Mouse (Mus musculus) fibroblast of lung, adult 2 months (primary cell): ENCODE data around the gene Nap1l4.
"Not testable (repeated sequence)": the region's sequence is repeated elsewhere in the genome, so short reads cannot be mapped to it uniquely, and the experiment has no call there.

Experiments
- DNase-seq: peaks from one replicate; pipeline ENCODE4 v3.0.0-alpha.2; 2011; ENCODE audit warnings: low read depth

Nap1l4 gene

DNA sequence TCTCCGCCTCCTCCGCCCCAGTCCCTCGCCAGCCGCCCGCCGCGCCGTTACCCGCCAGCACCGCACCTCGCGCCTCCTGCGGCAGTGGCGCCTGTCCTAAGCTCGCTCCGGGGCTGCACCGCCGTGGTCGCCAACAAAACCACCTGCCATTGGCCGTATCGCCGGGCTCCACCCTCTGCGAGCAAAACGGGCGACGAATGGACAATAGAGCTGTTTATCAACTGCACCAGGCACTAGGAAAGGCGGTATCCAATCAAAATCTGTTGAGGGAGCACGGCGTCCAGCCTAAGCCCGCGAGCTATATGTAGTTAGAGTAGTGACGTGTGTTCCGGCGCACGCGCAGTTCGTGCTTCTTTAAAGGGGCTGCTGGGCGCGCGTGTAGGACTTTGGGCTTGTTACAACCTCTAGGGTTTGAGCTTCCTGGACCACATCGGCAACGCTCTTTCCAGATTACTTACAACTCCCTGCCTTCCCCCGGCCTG is at the start of gene Nap1l4:
Gene Nap1l4, minus strand, starts transcription at position 131 of the 482 bp plus-strand sequence.
- peak; percentile 98 for DNase-seq

- no peak for DNase-seq
Observed at GRCm38 (mm10) chr7:143594865-143595264, 46.0 kb upstream of the Nap1l4 start.

- DNase-seq, result no peak
Observed at GRCm38 (mm10) chr7:143592255-143592654, 43.3 kb upstream of the Nap1l4 start.

- no peak for DNase-seq
Observed at GRCm38 (mm10) chr7:143588006-143588405, 39.1 kb upstream of the Nap1l4 start.

- DNase-seq, result no peak
Observed at GRCm38 (mm10) chr7:143587586-143587985, 38.7 kb upstream of the Nap1l4 start.

DNA sequence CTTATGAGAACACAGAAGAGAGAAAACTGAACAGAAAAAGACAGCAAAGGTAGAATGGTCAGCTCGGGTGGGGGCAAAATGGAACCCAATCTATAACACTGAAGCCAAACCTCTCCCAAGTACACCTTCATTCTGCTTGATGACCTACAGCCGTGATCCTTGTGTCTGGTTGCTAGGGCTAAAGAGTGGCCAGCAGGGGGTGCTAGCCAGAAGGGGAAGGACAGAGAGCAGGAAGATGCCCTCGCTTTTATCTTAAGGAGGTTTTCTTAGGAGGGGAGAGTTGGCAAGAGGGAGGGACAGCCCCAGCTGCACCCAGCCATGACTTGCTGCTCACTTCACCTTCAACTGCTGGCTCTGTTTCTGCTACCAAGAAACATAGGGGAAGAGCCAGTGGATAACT is 35.0 kb upstream of the Nap1l4 start:
- peak; percentile 29 for DNase-seq

GRCm38 (mm10) chr7:143583025-143583424 is 34.1 kb upstream of the Nap1l4 start:
- no peak for DNase-seq

GRCm38 (mm10) chr7:143575751-143576150 is 26.8 kb upstream of the Nap1l4 start:
- no peak for DNase-seq

DNA sequence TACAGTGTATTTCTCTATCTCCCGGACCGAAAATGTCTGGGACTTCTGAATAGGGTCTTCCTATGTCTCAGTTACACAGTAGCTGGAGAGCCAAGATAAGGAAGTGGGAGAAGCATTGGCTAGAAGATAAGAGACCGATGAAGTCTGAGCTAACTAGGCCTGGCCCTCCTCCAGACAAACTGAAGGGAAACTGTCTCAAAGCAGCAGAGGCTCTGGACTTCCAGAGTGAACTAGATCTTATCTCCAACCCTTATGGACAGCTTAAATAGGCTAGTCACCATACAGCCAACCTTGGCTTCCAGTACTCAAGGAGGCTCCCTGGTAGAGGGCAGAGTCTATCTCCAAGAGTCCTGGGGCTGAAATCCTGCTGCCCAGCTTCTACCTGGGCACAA is 16.7 kb upstream of the Nap1l4 start:
- no peak for DNase-seq

- no peak for DNase-seq
Observed at GRCm38 (mm10) chr7:143565015-143565647, 16.2 kb upstream of the Nap1l4 start.

DNA sequence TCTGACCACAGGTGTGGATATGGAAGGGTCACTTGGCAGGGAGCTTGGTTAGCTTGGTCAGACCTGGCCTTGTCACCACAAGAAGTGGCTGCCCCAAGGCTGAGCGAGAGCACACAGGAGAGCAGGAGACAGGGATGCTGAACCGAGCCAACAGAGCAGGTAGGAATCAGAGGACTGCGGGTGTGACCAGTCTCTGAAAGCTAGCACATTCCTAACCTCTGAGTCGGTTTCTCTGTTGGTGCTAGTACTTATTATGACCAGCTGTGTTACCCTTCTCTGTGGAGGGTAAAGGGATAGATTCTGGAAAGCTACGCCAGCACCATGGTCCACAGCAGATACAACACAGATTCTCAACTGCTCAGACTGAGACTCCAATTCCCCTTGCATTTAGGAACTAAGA is 14.9 kb upstream of the Nap1l4 start:
- DNase-seq, result no peak

- DNase-seq, result no peak
Observed at GRCm38 (mm10) chr7:143557616-143558015, 8.7 kb upstream of the Nap1l4 start.

DNA sequence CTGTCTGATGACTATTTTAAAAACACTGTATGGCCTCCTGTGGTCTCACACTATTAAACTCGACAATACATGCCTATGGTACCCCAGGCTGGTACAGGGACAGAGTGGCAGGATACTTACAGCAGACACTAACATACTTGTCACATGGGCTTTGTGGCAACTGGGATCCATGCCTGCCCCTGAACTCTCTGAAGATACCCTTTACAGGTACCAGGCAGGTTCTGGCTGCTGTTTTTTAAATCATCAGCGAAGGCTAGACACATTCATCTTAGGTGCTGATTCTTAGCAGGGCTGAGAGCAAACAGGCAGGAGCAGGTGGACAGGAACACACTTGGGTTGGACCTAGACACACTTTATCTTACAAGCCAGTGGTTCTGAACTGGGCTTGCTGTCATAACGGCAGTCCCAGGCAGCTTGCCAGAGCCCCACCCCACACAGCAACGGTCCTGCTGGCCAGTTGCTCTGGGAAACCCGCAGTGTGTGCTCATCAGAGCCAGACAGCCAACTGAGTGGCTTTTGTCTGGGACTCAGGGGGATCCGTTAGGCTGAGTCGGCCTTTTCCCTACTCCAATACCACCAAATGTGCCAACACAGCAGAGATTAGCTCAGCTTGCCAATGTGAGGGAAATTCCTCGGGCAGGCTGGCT is 8.2 kb upstream of the Nap1l4 start:
- DNase-seq, result peak; percentile 41

- DNase-seq, result no peak
Observed at GRCm38 (mm10) chr7:143549588-143550220, 798 bp upstream of the Nap1l4 start.

GRCm38 (mm10) chr7:143548231-143548961 is 510 bp downstream of the Nap1l4 start:
- DNase-seq, result no peak

- DNase-seq, result no peak
Observed at GRCm38 (mm10) chr7:143546554-143546953, 2.4 kb downstream of the Nap1l4 start.

GRCm38 (mm10) chr7:143544368-143544767 is 4.5 kb downstream of the Nap1l4 start:
- no peak for DNase-seq

DNA sequence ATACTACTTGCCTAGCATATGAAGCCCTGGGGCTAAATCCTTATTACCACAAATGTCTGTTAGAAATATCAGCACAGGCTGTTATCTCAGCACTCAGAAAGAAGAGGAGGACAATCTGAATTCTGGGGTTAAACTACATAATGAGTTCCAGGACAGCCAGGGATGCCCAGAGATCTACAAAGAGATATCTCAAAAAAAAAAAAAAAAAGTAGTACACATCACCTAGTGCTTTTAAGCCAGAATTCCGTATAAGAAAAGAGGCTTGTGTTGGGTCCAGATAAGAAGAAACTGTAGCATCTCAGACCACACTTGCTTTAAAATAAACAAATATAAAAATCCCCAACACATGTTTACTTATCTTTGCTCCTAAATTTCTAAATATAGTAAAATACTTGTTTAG is 10.2 kb downstream of the Nap1l4 start:
- DNase-seq, result no peak

- not testable (repeated sequence) for DNase-seq
Observed at GRCm38 (mm10) chr7:143538229-143538628, 10.7 kb downstream of the Nap1l4 start.

DNA sequence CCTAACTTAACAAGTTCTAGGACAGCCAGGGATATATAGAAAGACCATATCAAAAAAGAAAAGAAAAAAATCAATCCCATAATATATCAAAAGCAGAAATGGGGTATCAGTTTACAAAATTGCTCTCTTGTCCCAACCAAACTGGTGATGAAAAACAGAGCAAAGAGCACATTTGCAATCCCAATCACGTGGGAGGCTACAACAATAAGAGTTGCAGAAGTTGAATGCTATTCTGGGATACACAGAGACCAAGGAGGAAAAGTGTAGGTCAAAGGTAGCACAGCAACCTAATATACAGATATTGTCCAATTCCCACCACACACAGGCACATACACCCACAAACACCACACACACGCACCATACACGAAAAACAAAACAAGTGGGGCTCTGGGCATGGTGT is 12.7 kb downstream of the Nap1l4 start:
- no peak for DNase-seq

DNA sequence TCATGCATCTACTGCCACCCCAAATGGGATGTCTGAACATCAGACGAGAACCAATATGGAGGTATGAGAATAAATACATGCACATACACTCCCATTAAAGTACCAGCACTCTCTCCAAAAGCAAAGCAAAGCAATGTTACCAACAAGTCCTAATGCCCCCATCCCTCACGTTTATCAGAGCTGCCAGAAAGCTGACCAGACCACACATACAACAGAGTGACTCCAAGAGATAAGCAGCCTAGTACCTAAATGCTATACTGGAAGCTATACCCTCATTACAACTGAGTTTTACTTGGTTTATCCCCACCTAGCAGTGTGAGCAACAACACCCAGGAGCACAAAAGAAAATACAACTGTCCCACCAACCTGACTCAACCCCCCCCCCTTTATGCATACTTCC is 15.6 kb downstream of the Nap1l4 start:
- DNase-seq, result no peak

DNA sequence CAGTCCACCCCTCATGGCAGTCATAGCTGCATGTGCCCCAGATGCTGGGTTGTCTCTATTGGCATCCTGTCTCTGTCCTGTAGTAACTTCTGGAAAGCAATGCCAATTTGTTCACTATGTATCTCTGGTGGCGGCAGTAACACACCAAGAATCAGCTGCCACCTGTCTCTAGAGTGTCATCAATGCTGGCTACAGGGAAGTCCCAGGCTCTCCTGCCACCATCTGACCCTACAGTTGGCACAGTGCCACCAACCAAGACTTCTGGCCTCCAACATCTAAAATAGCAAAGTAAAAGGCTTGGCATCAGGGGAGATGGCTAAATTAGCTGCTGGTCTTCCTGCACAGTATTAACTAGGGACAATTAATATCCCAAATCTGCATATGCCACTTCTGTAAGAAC is 16.5 kb downstream of the Nap1l4 start:
- DNase-seq, result no peak

DNA sequence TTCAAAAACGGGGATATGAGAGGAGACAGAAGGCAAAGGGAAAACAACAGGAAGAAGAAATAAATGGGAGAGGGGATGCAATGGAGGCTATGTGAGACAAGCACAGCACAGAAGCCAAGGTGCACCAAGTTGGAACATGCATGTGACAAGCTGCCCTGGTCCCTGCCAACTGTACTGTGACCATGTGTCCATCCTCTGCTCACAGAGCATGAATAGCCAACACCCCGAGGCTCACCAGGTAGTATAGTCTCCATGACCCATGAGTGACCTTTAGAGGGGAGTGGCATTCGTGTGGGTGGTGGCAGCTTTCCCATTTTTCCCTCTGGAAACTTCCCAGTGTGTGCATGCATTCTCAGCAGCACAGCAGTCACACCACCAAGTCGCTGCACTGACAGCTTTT is 29.6 kb downstream of the Nap1l4 start:
- no peak for DNase-seq
